Mouse (Mus musculus) testis, adult 2 months (tissue): ENCODE data around the gene Gm33543.

Experiments used
- CTCF ChIP-seq: fragments of 200-500 bp; IDR thresholded peaks from 2 replicates; pipeline ENCODE4 v1.5.1; 2012; ENCODE audit warnings: low read depth, mild to moderate bottlenecking, inconsistent platforms, low read length, moderate library complexity; ENCODE audit not compliant: control insufficient read depth, insufficient read depth, insufficient replicate concordance
- POLR2A ChIP-seq: fragments of 200-500 bp; IDR thresholded peaks from 2 replicates; pipeline ENCODE4 v1.6.1; 2012; ENCODE audit warnings: low read depth, mild to moderate bottlenecking, inconsistent platforms, low read length, moderate library complexity; ENCODE audit not compliant: control insufficient read depth

DNA sequence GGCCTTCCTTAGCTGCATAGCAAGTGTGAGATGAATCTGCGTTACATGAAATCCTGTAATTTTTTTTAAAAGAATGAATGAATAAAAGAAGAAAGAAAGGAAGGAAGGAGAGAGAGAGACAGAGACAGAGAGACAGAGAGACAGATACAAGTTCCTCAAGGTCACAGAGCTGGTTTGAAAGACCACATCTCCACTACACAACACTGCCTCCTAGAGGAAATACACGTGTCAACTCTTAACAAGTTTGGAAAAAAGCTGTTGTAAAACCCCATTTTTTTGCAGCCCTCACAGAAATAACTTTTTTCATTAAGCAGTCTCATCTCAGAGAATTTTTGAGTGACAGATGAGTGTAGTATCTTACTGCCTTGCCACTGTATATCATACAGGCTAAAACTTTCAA lies 15.4 kb upstream of the Gm33543 start:
- TF ChIP-seq POLR2A, result no peak
- no peak for TF ChIP-seq CTCF
